Mouse (Mus musculus): ENCODE data around the gene Camkk1.

DNA sequence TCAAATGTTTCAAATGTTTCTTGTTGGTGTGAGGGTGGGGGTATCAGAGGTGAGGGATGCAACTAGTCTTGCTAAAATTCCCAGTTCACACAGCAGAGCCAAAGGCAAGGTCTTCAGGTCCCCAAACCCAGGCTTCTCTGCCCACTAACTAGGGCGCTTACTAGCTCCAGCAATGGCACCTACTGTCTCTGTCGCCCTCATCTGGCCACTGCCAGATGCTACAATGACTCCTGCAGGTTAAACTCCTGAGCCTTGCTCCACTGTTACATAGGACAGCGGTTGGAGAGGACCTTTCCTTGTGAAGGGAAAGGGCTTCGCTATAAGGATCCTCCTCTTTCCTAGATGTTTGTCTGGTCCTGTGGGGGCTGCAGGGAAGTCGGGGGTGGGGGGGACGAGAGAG lies 17.8 kb upstream of the Camkk1 start:
- TF ChIP-seq POLR2A (IDR thresholded peaks at IDR 0.05; ENCODE audit: extremely low read depth, insufficient read depth, low read length), result no peak
- TF ChIP-seq CTCF (IDR thresholded peaks at IDR 0.05; ENCODE audit: extremely low read depth, insufficient read depth, low read length), result peak; percentile 97
